18 mouse cellular contexts compared by ENCODE assay signal in the genomic region with DNA sequence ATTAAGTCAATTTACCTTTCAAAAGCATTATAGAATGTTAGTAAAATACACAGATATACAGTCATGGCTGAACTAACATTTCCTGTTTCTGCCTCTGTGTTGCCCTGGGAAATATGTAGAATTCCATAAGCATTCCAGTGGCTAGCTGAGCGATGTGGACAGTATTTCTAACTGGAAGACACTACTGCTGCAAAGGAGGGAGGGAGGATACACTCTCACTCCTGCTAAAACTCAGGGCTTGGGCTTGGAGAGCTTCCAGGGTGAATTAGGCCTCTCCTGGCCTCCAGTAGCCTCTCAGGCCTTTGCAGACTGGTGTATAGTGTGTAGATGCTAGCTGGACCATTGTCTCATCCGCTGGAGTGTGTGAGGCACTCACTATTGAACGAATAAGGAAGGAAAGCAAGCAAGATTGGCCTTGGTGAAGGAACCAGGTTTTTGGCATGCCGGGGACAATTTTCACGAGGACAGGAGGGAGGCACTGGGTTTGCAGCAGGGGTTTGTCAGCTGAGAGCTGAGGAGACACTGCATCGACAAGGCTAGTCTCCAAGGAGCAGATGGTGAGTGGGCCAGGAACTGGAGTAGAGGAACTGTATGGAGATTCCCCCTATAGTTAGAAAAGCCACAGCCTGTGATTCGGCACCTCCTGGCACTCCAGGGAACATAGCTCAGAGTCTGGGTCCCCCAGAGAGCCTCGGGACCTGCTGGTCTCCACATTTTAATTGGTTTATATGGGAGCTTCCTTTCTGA. TPM values are rescaled to one million over a fixed set of nuclear protein-coding genes. Genes with fewer than 3 reads are reported as not detected.
DNase-seq lines count a peak whose midpoint lies in the region; ATAC-seq and TF ChIP-seq lines count a peak whose summit lies in the region.
"Had no signal": no experiment of that assay in that cellular context is flagged by ENCODE, and none has a peak within 500 bp of the region (broad histone marks: within the 10 kb centered on the region; RNA-seq: fewer than 3 reads in every experiment).

No protein-coding gene starts in this region.

- H3K4me2 ChIP-seq in embryonic facial prominence, embryonic 15.5 days (replicated peaks), result no peak overlapping the region
- H3K4me2 ChIP-seq: embryonic facial prominence, embryonic 13.5 days; intestine, embryonic 15.5 days; lung, embryonic 15.5 days; midbrain, embryonic 12.5 days; neural tube, embryonic 15.5 days had no signal

- no peak for TF ChIP-seq POLR2A in kidney, adult 2 months (IDR thresholded peaks at IDR 0.05; ENCODE audit: low read depth, low read length)

- no peak for TF ChIP-seq CTCF in kidney, adult 2 months (conservative IDR thresholded peaks at IDR 0.05; ENCODE audit: insufficient read depth, insufficient read length, low read depth, low read length)

- 77% methylated on average over 8 of the region's 8 CpGs for WGBS in kidney, adult 2 months
- WGBS in embryonic facial prominence, embryonic 15.5 days, result 67% methylated on average over 8 of the region's 8 CpGs

- H3K36me3 ChIP-seq in kidney, adult 2 months (ENCODE audit: control insufficient read depth, insufficient read depth, low read length), result no peaks in the 10 kb centered on the region
- no peaks in the 10 kb centered on the region for H3K36me3 ChIP-seq in embryonic facial prominence, embryonic 15.5 days
- H3K36me3 ChIP-seq: embryonic facial prominence, embryonic 13.5 days; intestine, embryonic 15.5 days; lung, embryonic 15.5 days; midbrain, embryonic 12.5 days; neural tube, embryonic 15.5 days had no signal

- H3K4me1 ChIP-seq in kidney, adult 2 months (ENCODE audit: control insufficient read depth, insufficient read depth, low read length), result no peaks in the 10 kb centered on the region
- H3K4me1 ChIP-seq in embryonic facial prominence, embryonic 15.5 days, result peaks cover 13% of the 10 kb centered on the region

- H3K9ac ChIP-seq in embryonic facial prominence, embryonic 15.5 days, result no peak overlapping the region
- H3K9ac ChIP-seq: embryonic facial prominence, embryonic 13.5 days; intestine, embryonic 15.5 days; lung, embryonic 15.5 days; midbrain, embryonic 12.5 days; neural tube, embryonic 15.5 days had no signal

- ATAC-seq in embryonic facial prominence, embryonic 15.5 days (ENCODE audit: insufficient number of reproducible peaks, low FRiP score, low TSS enrichment, low read depth), result no peak
- no peak for ATAC-seq in monocyte, adult 5-6 weeks (replicated peaks; ENCODE audit: insufficient number of reproducible peaks, low FRiP score, low TSS enrichment, poor library complexity, severe bottlenecking)
- ATAC-seq: CD4-positive, CD25-positive, alpha-beta regulatory T cell, adult 4 months; intestine, embryonic 15.5 days had no signal

- H3K9me3 ChIP-seq in embryonic facial prominence, embryonic 15.5 days (replicated peaks), result no peaks in the 10 kb centered on the region
- H3K9me3 ChIP-seq: embryonic facial prominence, embryonic 13.5 days; intestine, embryonic 15.5 days; lung, embryonic 15.5 days; midbrain, embryonic 12.5 days; neural tube, embryonic 15.5 days had no signal

- no peak overlapping the region for H3K27ac ChIP-seq in kidney, adult 2 months (ENCODE audit: insufficient read depth, low read depth, low read length)
- 0 out of 2 replicates have a peak overlapping the region, but pooled peaks have one; percentile 39 for H3K27ac ChIP-seq in embryonic facial prominence, embryonic 15.5 days (replicated peaks)
- H3K27ac ChIP-seq: embryonic facial prominence, embryonic 13.5 days; intestine, embryonic 15.5 days; lung, embryonic 15.5 days; midbrain, embryonic 12.5 days; neural tube, embryonic 15.5 days had no signal

- peak; percentile 36 for DNase-seq in kidney, postnatal 10 days
- no peak for DNase-seq in kidney, adult 2 months
- peak; percentile 29 to 43 for DNase-seq in layer of hippocampus, postnatal 10 days (ENCODE audit: low spot score in 2 of 2)
- DNase-seq in right cerebral cortex, postnatal 36 days (ENCODE audit: low spot score in 2 of 2), result peak; percentile 78 to 90
- no peak for DNase-seq in urinary bladder, postnatal 25 days (ENCODE audit: low spot score)
- no peak for DNase-seq in ovary, postnatal 10 days (ENCODE audit: low spot score)
- DNase-seq: gastrocnemius, postnatal 14 days; heart, postnatal 14 days; thymus, postnatal 14 days had no signal

- no peak overlapping the region for H3K4me3 ChIP-seq in kidney, adult 2 months (ENCODE audit: insufficient read depth, low read depth, low read length)
- no peak overlapping the region for H3K4me3 ChIP-seq in embryonic facial prominence, embryonic 15.5 days (replicated peaks)
- H3K4me3 ChIP-seq: embryonic facial prominence, embryonic 13.5 days; intestine, embryonic 15.5 days; lung, embryonic 15.5 days; midbrain, embryonic 12.5 days; neural tube, embryonic 15.5 days had no signal

- H3K27me3 ChIP-seq in kidney, adult 2 months (replicated peaks; ENCODE audit: control insufficient read depth, insufficient read depth, low read length), result peaks cover 1% of the 10 kb centered on the region; the same call in 1 of the 2 replicates
- peaks cover 22% of the 10 kb centered on the region for H3K27me3 ChIP-seq in embryonic facial prominence, embryonic 15.5 days

RNA-seq across cellular contexts. Expression of a gene that starts 3.9 kb away (rescaled TPM):
- polyA plus RNA-seq in kidney, adult 2 months (2012; rRNA removed), result 0.36 and 0.48 TPM in 2 replicates
- 0.49 and 0.96 TPM in 2 replicates for polyA plus RNA-seq in embryonic facial prominence, embryonic 15.5 days (2015; fragmentation: Nextera tagmentation; extraction: Ambion mirVana)
- total RNA-seq in layer of hippocampus, postnatal 10 days (2021), result 1 to 10 TPM; 6.5 to 7.7 TPM
- not detected in 3 replicates for total RNA-seq in monocyte, adult 5-6 weeks (2017)
- total RNA-seq: heart, postnatal 14 days had no signal
- polyA plus RNA-seq: lung, embryonic 15.5 days had no signal

RNA-seq across cellular contexts. Expression of a gene that starts 7.7 kb away (rescaled TPM):
- polyA plus RNA-seq in kidney, adult 2 months (2012; rRNA removed), result not detected in 2 replicates
- 6.1 and 6.6 TPM in 2 replicates for polyA plus RNA-seq in embryonic facial prominence, embryonic 15.5 days (2015; fragmentation: Nextera tagmentation; extraction: Ambion mirVana)
- not detected for total RNA-seq in layer of hippocampus, postnatal 10 days (2021)
- total RNA-seq in monocyte, adult 5-6 weeks (2017), result not detected in 3 replicates
- total RNA-seq: heart, postnatal 14 days had no signal
- polyA plus RNA-seq: CD4-positive, CD25-positive, alpha-beta regulatory T cell, adult 4 months; embryonic facial prominence, embryonic 13.5 days; intestine, embryonic 15.5 days; limb, embryonic 11.5 days; lung, embryonic 15.5 days; midbrain, embryonic 12.5 days; neural tube, embryonic 15.5 days had no signal

RNA-seq across cellular contexts. Expression of a gene that starts 15.6 kb away (rescaled TPM):
- not detected in 2 replicates for polyA plus RNA-seq in kidney, adult 2 months (2012; rRNA removed)
- polyA plus RNA-seq in embryonic facial prominence, embryonic 15.5 days (2015; fragmentation: Nextera tagmentation; extraction: Ambion mirVana), result 0.22 TPM in 1 of 2 replicates, not detected in the other
- total RNA-seq in layer of hippocampus, postnatal 10 days (2021), result not detected
- not detected in 3 replicates for total RNA-seq in monocyte, adult 5-6 weeks (2017)
- total RNA-seq: gastrocnemius, postnatal 14 days; heart, postnatal 14 days had no signal
- polyA plus RNA-seq: CD4-positive, CD25-positive, alpha-beta regulatory T cell, adult 4 months; embryonic facial prominence, embryonic 13.5 days; intestine, embryonic 15.5 days; limb, embryonic 11.5 days; lung, embryonic 15.5 days; midbrain, embryonic 12.5 days; neural tube, embryonic 15.5 days had no signal

RNA-seq across cellular contexts. Expression of a gene that starts 25.1 kb away (rescaled TPM):
- polyA plus RNA-seq in kidney, adult 2 months (2012; rRNA removed), result 0.20 TPM in 1 of 2 replicates, not detected in the other
- polyA plus RNA-seq in embryonic facial prominence, embryonic 15.5 days (2015; fragmentation: Nextera tagmentation; extraction: Ambion mirVana), result not detected in 2 replicates
- total RNA-seq in layer of hippocampus, postnatal 10 days (2021), result not detected
- total RNA-seq in monocyte, adult 5-6 weeks (2017), result not detected in 3 replicates
- total RNA-seq: gastrocnemius, postnatal 14 days; heart, postnatal 14 days had no signal
- polyA plus RNA-seq: CD4-positive, CD25-positive, alpha-beta regulatory T cell, adult 4 months; embryonic facial prominence, embryonic 13.5 days; intestine, embryonic 15.5 days; limb, embryonic 11.5 days; lung, embryonic 15.5 days; midbrain, embryonic 12.5 days; neural tube, embryonic 15.5 days had no signal

RNA-seq across cellular contexts. Expression of a gene that starts 46.6 kb away (rescaled TPM):
- 492 and 557 TPM in 2 replicates for polyA plus RNA-seq in kidney, adult 2 months (2012; rRNA removed)
- not detected in 2 replicates for polyA plus RNA-seq in embryonic facial prominence, embryonic 15.5 days (2015; fragmentation: Nextera tagmentation; extraction: Ambion mirVana)
- not detected for total RNA-seq in layer of hippocampus, postnatal 10 days (2021)
- total RNA-seq in monocyte, adult 5-6 weeks (2017), result not detected in 3 replicates
- total RNA-seq: gastrocnemius, postnatal 14 days; heart, postnatal 14 days had no signal
- polyA plus RNA-seq: CD4-positive, CD25-positive, alpha-beta regulatory T cell, adult 4 months; embryonic facial prominence, embryonic 13.5 days; limb, embryonic 11.5 days; midbrain, embryonic 12.5 days; neural tube, embryonic 15.5 days had no signal

Comparison
In these comparisons a context has a peak if more than half of its experiments do, and no peak if none do; other contexts are left out.
1. DNase-seq: peak in kidney, postnatal 10 days (single experiment), layer of hippocampus, postnatal 10 days (2 of 2) and right cerebral cortex, postnatal 36 days (2 of 2); none in kidney, adult 2 months (single experiment), urinary bladder, postnatal 25 days (single experiment) and ovary, postnatal 10 days (single experiment).